Mouse (Mus musculus) bone marrow macrophage, adult 2 months (primary cell): ENCODE measurements around the gene Fcho1. TPM values are rescaled to one million over a fixed set of nuclear protein-coding genes. Genes with fewer than 3 reads are reported as not detected.
"Not testable (repeated sequence)": the region's sequence is repeated elsewhere in the genome, so short reads cannot be mapped to it uniquely, and the experiment has no call there.

ENCODE experiments used
- H3K27ac ChIP-seq: 2 replicates; pipeline ENCODE4 v1.5.1; 2012; ENCODE audit warnings: low read depth, low read length; ENCODE audit not compliant: insufficient read depth
- H3K4me1 ChIP-seq: 2 replicates; pipeline ENCODE4 v1.6.1; 2012; ENCODE audit warnings: low read length; ENCODE audit not compliant: control insufficient read depth, insufficient read depth
- H3K4me3 ChIP-seq: 2 replicates; pipeline ENCODE4 v1.5.1; 2012; ENCODE audit warnings: mild to moderate bottlenecking, low read length, moderate library complexity; ENCODE audit not compliant: insufficient read depth
- CTCF ChIP-seq: IDR thresholded peaks from 2 replicates; pipeline ENCODE4 v1.5.1; 2012; ENCODE audit warnings: low read depth, mild to moderate bottlenecking, low read length, moderate library complexity
- POLR2A ChIP-seq: IDR thresholded peaks from 2 replicates; pipeline ENCODE4 v1.6.1; 2012; ENCODE audit warnings: mild to moderate bottlenecking, low read depth, low read length, borderline replicate concordance
- polyA plus RNA-seq: library from polyadenylated mRNA; stranded (reverse); fragments of >200 nt; gene quantifications from 2 replicates; pipeline ENCODE4 v1.2.4, GENCODE M21; 2012; ENCODE audit not compliant: missing spikeins, insufficient read depth, insufficient read length

Fcho1 gene
- polyA plus RNA-seq, 1 experiment: 7.2 TPM

DNA sequence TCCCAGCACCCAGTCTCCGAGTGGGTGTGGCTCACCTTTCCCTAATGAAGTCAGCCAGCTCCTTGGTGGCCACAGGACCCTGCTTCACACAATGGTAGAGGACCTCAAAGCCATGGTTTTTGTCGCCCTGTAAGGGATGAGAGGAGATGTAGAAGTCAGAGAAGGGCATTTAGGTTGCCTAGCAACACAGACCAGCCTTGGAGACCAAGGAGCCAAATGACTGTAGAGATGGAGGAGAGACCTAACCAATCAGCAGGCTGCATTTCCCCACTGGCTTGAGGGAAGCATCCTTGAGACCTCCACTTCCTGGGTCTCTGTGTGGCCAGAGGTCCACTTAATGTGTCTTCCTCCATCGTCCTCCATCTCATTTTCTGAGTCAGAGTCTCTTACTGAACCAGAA lies 7.3 kb downstream of the Fcho1 start:
- TF ChIP-seq CTCF: no peak
- no peak for TF ChIP-seq POLR2A
- Histone ChIP-seq H3K4me1 (no peaks in the 10 kb centered on the region), H3K27ac (no peak overlapping the region)

DNA sequence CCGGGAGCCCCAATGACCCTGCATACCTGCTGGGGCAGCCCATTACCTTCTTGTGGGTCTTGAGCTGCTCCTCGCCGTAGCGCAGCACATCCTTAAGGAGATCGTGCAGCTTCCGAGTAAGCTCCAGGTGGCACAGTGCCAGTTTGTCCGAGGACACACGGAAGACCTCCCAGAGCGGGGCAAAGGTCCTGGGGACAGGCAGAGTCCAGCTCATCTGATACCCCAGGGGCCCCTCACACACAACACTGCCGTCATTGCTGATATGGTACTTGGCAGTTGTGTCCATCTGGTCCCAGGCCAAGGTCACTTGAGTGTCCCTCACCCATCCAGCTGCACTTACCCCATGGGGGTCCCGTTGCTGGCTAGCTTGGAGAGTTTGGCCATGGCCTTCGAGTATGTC lies 8.4 kb downstream of the Fcho1 start:
- Histone ChIP-seq H3K4me3 (no peak overlapping the region), H3K27ac (no peak overlapping the region), H3K4me1 (no peaks in the 10 kb centered on the region)
- no peak for TF ChIP-seq POLR2A

More for the DNA sequence above, 7.3 kb downstream of the Fcho1 start:
- H3K4me3 ChIP-seq: no peak overlapping the region

DNA sequence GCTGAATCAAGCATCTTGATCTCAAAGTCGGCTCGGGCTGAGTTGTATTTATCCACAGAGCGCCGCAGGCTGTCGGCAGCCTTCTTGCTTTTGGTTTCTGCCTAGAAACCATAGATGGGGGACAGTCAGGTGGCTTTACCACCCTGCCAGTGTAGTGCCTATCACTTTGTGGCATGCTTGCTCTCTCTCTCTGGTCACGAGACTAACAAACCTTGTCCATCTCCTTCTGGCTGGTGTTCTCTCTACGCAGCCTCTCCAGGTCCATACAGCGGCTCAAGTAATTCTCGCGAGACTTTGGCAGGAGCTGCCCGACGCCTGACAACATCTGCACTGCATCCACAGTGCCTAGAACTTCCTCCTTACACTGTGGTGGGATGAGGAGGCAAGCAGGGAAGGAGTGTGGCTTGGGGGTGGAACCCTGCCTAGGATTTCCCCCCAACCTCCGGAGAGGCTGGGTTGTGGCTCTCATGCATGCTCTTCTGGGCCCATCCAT lies 8.9 kb downstream of the Fcho1 start:
- no peak overlapping the region for H3K4me3 ChIP-seq
- H3K4me1 ChIP-seq: no peaks in the 10 kb centered on the region
- TF ChIP-seq POLR2A (no peak), CTCF (no peak)
- H3K27ac ChIP-seq: no peak overlapping the region

DNA sequence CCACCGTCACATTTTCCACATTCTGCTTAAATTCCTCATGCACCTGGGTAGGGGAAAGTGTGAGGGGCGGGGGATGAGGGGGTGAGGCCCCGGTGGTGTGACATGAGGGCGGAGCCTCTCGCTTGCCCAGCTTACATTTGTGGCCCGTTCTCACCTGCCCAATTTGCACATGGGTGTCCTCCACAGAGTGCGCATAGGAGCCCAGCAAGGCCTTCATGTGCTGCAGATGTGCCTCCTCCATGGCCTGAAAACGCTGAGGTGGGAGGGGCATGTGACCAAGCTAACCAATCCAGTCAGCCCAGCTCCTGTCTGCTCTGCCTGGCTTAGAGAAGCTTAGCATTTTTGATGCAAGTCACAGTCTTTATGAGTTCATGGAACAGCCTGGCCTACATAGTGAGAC lies 10.0 kb downstream of the Fcho1 start:
- no peak for TF ChIP-seq POLR2A
- TF ChIP-seq CTCF: no peak
- H3K27ac ChIP-seq: no peak overlapping the region
- no peaks in the 10 kb centered on the region for H3K4me1 ChIP-seq
- no peak overlapping the region for H3K4me3 ChIP-seq

DNA sequence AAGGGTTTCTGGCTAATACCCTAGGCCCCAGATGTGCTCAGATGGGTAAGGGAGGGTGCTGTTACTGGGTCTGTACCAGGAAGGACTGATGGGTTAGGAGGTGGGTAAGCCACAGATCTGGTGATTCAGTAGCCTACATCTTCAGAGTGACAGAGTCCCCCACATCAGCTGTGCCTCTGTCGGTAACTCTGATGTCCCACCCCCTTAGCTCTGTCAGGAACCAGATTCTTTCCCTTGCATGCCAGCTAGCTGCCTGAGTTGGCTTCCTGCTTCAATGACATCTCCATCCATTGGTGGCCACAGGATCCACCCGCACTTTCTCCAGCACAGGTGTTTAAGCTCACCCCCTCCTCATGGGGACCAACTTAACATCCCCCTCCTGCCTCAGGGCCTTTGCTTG lies 13.9 kb downstream of the Fcho1 start:
- H3K4me3 ChIP-seq: no peak overlapping the region
- TF ChIP-seq POLR2A (no peak), CTCF (no peak)
- H3K27ac ChIP-seq: no peak overlapping the region
- H3K4me1 ChIP-seq: no peaks in the 10 kb centered on the region

DNA sequence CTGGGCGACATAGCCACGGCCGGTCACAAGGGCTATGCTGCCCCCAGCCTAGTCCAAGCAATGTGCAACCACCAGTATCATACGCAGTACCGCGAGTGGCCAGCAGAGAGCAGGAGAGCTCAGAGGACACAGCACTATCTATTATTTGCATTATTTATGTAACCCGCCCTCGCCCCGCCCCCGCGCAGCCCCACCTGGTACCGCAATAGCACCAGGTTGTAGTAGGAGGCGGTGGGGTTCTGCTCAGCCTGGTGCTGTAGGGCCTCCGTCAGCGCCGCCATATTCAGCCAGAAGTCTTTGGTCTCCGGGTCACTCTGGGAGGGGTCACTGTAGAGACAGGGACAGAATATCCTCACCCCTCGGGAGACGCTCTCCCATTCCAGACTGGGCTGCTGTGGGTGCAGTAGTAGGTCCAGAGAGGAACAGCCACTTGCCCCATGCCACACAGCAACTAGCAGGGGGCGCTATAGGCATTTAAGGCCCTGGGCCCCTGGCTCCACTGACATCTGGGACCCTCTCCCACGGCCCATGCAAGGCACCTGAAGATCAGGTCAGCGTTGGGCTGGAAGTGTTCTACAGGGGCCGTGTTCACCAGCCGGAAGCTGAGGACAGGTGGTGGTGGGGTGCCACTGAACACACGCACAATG lies 15.6 kb downstream of the Fcho1 start:
- no peaks in the 10 kb centered on the region for H3K4me1 ChIP-seq
- TF ChIP-seq CTCF (peak; percentile 40; the same call in 1 of the 2 replicates), POLR2A (no peak)
- H3K4me3 ChIP-seq: no peak overlapping the region
- H3K27ac ChIP-seq: no peak overlapping the region

DNA sequence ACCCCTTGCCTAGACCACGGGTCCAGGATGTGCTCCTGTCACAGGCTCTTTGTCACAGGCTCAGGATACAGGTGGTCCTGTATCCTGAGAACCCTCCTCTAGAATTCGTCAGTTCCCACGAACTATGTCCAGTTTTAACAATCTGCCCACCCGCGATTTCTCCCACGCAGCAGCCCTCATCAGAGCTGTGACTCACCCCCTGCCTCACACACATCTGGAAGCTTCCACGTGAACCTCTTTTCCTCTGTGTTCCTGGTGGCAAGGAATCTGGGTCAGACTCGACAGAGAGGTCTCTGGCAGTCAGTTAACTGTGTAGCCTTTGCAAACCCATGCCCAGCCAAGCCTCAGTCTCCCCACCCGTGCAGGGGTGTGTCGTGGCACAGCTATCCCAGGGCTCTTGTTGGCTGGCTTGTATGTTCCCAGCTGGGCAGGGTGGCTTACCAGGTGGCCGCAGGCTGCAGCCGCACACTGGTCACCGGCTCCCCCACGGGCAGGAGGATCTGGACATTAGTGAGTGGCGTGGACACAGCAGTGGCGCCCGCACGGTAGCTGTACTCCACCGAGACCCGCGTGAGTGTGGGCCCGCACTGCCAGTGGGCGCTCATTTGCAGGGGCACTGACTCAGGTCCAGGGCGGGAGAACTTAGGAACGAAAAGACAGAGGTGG lies 16.2 kb downstream of the Fcho1 start:
- Histone ChIP-seq H3K4me3 (no peak overlapping the region), H3K4me1 (no peaks in the 10 kb centered on the region), H3K27ac (no peak overlapping the region)
- no peak for TF ChIP-seq CTCF
- no peak for TF ChIP-seq POLR2A

DNA sequence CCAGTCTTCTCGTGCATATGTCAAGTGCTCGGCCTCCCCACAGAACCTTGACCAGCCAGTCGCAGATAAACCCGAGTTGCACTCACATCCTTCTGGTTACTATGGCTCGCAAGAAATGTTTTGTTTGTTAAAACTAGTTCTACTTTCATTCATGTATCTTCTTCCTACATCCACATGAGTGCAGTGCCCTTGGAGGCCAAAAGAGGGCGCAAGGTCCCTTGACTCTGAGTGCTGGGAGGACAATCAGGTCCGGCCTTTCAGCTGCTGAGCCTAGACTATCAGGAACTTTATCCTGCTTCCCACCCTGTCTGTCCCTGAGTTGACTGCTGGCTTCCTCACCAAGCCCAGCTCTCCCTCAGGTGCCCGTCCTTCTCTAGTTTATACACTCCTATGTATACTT lies 17.6 kb downstream of the Fcho1 start:
- H3K4me3 ChIP-seq: no peak overlapping the region
- TF ChIP-seq CTCF (0 out of 2 replicates have a peak, but pooled peaks have one; percentile 35), POLR2A (no peak)
- H3K27ac ChIP-seq: no peak overlapping the region
- no peaks in the 10 kb centered on the region for H3K4me1 ChIP-seq

DNA sequence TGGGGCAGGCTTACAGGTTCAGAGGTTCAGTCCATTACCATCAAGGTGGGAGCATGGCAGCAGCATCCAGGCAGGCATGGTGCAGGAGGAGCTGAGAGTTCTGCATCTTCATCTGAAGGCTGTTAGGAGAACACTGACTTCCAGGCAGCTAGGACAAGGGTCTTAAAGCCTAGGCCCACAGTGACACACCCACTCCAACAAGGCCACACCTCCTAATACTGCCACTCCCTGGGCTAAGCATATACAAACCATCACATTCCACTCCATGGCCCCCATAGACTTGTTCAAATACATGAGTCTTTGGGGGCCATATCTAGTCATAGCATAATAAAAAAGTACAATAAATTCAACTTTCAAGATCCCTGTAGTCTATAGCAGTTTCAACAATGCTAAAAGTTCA lies 22.1 kb downstream of the Fcho1 start:
- not testable (repeated sequence) for H3K4me3 ChIP-seq, H3K27ac ChIP-seq, H3K4me1 ChIP-seq

DNA sequence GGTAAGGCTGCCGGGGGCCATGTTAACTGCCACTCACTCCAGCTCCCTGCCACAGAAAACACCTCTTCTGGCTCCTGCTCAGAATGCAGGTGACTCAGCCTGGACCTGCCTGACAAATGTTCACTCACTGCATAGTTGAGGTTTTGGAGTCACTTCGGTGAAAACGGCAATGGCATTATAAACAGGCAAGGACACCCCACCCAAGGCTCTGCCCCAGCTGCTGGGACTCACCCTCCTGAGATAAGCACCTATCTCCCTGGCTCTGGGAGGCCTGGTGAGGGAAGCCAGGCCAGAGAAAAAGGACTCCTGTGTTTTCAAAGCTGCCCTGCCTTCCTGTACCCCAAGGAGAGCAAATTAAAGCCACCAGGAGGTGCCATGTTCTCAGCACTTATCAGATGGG lies 22.6 kb downstream of the Fcho1 start:
- H3K4me3 ChIP-seq: no peak overlapping the region
- peaks cover 2% of the 10 kb centered on the region; the same call in 1 of the 2 replicates for H3K4me1 ChIP-seq
- no peak overlapping the region for H3K27ac ChIP-seq
- no peak for TF ChIP-seq CTCF
